Mouse (Mus musculus): ENCODE results near the gene Alg3. TPM values are rescaled to one million over a fixed set of nuclear protein-coding genes. Genes with fewer than 3 reads are reported as not detected.

Alg3 gene
- 20.7 and 22.9 TPM in 2 replicates for polyA plus RNA-seq (2015; fragmentation: Nextera tagmentation; extraction: Ambion mirVana)

- Histone ChIP-seq H3K36me3 (replicated peaks) (peaks cover 13% of the 10 kb centered on the region), H3K9me3 (replicated peaks) (no peaks in the 10 kb centered on the region), H3K4me3 (replicated peaks) (peak within 1 kb of the TSS; percentile 83), H3K9ac (peak within 1 kb of the TSS; percentile 74), H3K4me2 (peak within 1 kb of the TSS; percentile 93), H3K27ac (replicated peaks) (peak within 1 kb of the TSS; percentile 77), H3K27me3 (no peaks in the 10 kb centered on the region), H3K4me1 (replicated peaks) (peaks cover 39% of the 10 kb centered on the region)
- peak; percentile 96 for ATAC-seq (ENCODE audit: insufficient read depth)
- WGBS (ENCODE audit: insufficient replicate concordance): 2% methylated on average over 41 of the region's 41 CpGs
These were observed at the start of gene Alg3, which contains the start of the genes Eef1akmt4 and Gm49333 for GRCm38 (mm10) chr16:20611357-20612227. Gene Alg3, minus strand, starts transcription at chr16:20611735. Gene Eef1akmt4, plus strand, starts transcription at chr16:20611593. Gene Gm49333, plus strand, starts transcription at chr16:20611610.

GRCm38 (mm10) chr16:20657661-20658060 is 46.1 kb upstream of the Alg3 start:
- no peak overlapping the region for H3K4me3 ChIP-seq (replicated peaks)
- no peak overlapping the region for H3K4me2 ChIP-seq
- 78% methylated on average over 4 of the region's 4 CpGs for WGBS (ENCODE audit: insufficient replicate concordance)
- H3K9me3 ChIP-seq (replicated peaks): no peaks in the 10 kb centered on the region
- H3K36me3 ChIP-seq (replicated peaks): peaks cover 94% of the 10 kb centered on the region
- ATAC-seq (ENCODE audit: insufficient read depth): no peak
- no peaks in the 10 kb centered on the region for H3K27me3 ChIP-seq
- peaks cover 8% of the 10 kb centered on the region for H3K4me1 ChIP-seq (replicated peaks)
- H3K9ac ChIP-seq: no peak overlapping the region
- H3K27ac ChIP-seq (replicated peaks): no peak overlapping the region

DNA sequence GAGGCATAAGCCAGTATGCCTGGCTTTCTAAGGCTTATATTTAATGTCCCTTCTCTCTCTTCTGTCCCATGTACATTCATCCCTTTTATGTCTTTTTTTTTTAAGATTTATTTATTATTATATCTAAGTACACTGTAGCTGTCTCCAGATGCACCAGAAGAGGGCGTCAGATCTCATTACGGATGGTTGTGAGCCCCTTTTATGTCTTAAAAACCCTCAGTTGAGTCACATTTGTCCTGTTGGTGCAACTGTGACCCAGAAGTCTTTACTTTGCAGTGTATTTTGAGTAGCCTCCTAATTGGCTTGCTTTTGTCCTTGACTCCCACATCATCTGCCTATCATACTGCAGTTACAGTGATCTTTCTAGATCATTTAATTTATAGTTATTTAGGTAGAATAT is 41.8 kb upstream of the Alg3 start:
- Histone ChIP-seq H3K4me1 (replicated peaks) (peaks cover 20% of the 10 kb centered on the region), H3K4me2 (peak overlapping the region; percentile 79; the same call in 1 of the 2 replicates), H3K27ac (replicated peaks) (no peak overlapping the region), H3K36me3 (replicated peaks) (peaks cover 52% of the 10 kb centered on the region), H3K27me3 (no peaks in the 10 kb centered on the region), H3K9me3 (replicated peaks) (no peaks in the 10 kb centered on the region), H3K4me3 (replicated peaks) (peak overlapping the region; percentile 79; the same call in 1 of the 2 replicates), H3K9ac (no peak overlapping the region)
- ATAC-seq (ENCODE audit: insufficient read depth): no peak
- 39% methylated on average over 2 of the region's 2 CpGs for WGBS (ENCODE audit: insufficient replicate concordance)

DNA sequence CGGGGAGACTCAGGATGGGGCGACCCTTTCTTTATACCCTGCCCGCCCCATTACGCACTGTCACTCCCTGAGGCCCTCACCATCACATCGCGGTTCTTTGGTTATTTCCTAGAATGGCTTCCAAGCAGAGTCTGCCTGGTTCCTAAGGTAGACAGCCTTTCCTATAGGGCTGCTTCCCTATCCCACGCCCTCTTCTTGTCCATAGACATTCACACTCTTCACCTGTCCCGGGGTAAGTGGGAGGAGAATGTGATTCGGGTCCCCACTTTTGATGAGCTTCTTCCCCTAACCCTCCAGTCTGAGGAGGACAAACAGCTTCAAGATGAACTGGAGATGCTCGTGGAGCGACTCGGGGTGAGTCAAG is 40.4 kb upstream of the Alg3 start:
- 8% methylated on average over 12 of the region's 12 CpGs for WGBS (ENCODE audit: insufficient replicate concordance)
- ATAC-seq (ENCODE audit: insufficient read depth): peak; percentile 52

DNA sequence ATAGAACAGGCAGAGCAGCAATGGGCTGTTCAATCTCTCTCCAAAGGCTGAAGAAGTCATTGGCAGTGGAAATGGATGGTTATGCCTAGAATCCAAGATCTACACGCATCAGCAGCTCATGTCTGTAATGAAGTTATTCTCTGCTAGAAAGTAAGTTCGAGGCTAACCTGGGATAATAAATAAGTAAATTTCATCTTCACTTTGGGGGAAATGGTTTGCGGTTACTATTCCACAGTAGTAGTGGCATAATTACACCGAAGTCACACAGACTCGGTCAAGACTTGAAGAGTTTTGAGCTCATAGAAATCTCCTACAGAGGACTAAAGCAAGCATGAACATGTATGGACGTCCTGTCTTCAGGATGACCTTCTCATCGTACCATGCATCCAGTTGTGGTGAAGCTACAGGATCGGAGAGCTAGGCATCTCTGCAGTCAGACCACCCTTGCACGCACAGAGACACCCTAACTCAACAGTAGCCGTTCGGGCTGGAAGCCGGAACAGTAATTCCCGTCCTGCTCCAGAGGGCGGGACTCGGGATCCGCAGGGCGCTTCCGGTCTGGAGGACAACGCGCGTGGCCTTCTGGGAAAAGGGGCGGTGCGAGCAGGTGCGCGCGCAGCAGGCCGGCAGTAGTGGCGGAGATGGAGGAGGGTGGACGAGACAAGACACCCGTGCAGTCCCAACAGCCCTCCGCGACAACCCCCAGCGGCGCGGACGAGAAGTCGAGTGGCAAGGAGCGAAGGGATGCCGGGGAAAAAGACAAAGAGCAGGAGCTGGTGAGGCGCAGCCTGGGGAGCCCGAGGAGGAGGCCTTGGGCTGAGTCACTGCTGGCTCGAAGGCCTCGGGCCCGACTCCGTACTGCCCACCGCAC is 39.8 kb upstream of the Alg3 start, which contains the start of gene Psmd2:
TSS of gene Psmd2 (plus strand) at position 577 of the 871 bp plus-strand sequence.
- H3K4me3 ChIP-seq (replicated peaks): peak within 1 kb of the TSS; percentile 79
- H3K9ac ChIP-seq: peak within 1 kb of the TSS; percentile 79
- peak within 1 kb of the TSS; percentile 70 for H3K27ac ChIP-seq (replicated peaks)
- H3K36me3 ChIP-seq (replicated peaks): peaks cover 32% of the 10 kb centered on the region
- WGBS (ENCODE audit: insufficient replicate concordance): under 1% methylated on average over 46 of the region's 46 CpGs
- H3K9me3 ChIP-seq (replicated peaks): no peaks in the 10 kb centered on the region
- ATAC-seq (ENCODE audit: insufficient read depth): peak; percentile 92
- H3K4me1 ChIP-seq (replicated peaks): peaks cover 20% of the 10 kb centered on the region
- H3K27me3 ChIP-seq: no peaks in the 10 kb centered on the region
- peak within 1 kb of the TSS; percentile 79 for H3K4me2 ChIP-seq

More for the DNA sequence above, 40.4 kb upstream of the Alg3 start:
- peak overlapping the region; percentile 79 for H3K4me3 ChIP-seq (replicated peaks)
- H3K27me3 ChIP-seq: no peaks in the 10 kb centered on the region
- peak overlapping the region; percentile 79 for H3K9ac ChIP-seq
- H3K36me3 ChIP-seq (replicated peaks): peaks cover 38% of the 10 kb centered on the region
- H3K4me2 ChIP-seq: peak overlapping the region; percentile 79
- H3K9me3 ChIP-seq (replicated peaks): no peaks in the 10 kb centered on the region
- H3K27ac ChIP-seq (replicated peaks): peak overlapping the region; percentile 70
- peaks cover 20% of the 10 kb centered on the region for H3K4me1 ChIP-seq (replicated peaks)

DNA sequence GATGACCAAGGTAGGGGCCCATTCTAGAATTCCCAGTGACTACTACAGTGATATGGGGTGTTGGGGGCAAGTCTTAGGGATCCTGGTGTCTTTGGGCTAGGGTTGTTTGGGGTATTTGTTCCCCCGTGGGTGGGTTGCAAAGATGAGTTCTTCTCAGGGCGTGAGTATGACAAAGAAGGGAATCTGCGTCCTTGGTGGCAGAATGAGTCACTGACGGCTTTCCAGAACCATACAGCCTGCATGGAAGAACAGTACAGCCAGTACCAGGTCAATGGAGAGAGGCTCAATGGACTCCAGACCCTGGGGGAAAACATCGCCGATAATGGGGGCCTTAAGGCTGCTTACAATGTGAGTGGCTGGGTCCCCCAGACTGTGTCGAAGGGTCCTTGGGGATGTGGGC is 32.4 kb upstream of the Alg3 start:
- Histone ChIP-seq H3K9ac (no peak overlapping the region), H3K9me3 (replicated peaks) (no peaks in the 10 kb centered on the region), H3K4me1 (replicated peaks) (no peaks in the 10 kb centered on the region; the same call in 1 of the 2 replicates), H3K36me3 (replicated peaks) (no peaks in the 10 kb centered on the region), H3K4me2 (no peak overlapping the region), H3K27ac (replicated peaks) (no peak overlapping the region), H3K27me3 (peaks cover 33% of the 10 kb centered on the region), H3K4me3 (replicated peaks) (no peak overlapping the region)
- ATAC-seq (ENCODE audit: insufficient read depth): no peak
- 64% methylated on average over 7 of the region's 7 CpGs for WGBS (ENCODE audit: insufficient replicate concordance)

GRCm38 (mm10) chr16:20642161-20642560 is 30.6 kb upstream of the Alg3 start:
- Histone ChIP-seq H3K9ac (no peak overlapping the region), H3K27ac (replicated peaks) (no peak overlapping the region), H3K36me3 (replicated peaks) (no peaks in the 10 kb centered on the region), H3K4me2 (no peak overlapping the region), H3K9me3 (replicated peaks) (no peaks in the 10 kb centered on the region), H3K27me3 (peaks cover 33% of the 10 kb centered on the region), H3K4me3 (replicated peaks) (no peak overlapping the region), H3K4me1 (replicated peaks) (no peaks in the 10 kb centered on the region; the same call in 1 of the 2 replicates)
- 3% methylated on average over 8 of the region's 8 CpGs for WGBS (ENCODE audit: insufficient replicate concordance)
- ATAC-seq (ENCODE audit: insufficient read depth): no peak

DNA sequence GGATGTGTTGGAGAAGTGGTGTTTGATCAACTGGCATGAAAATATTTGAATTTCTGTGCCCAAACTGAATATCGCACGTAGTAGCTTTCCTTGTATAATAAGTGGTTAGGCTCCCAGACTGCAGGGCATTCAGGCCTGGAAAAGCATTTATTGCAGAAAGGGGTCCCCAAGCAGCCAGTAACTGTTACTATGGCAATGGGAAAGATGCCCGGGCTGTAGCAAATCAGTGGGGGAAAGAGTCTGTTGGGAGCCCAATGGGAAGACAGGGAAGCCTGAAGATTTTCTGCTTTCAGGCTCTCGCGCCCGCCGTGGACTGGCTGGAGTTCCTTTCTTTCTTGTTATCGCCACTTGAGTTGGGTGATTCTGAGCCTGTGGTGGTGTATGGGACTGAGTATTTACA is 26.8 kb upstream of the Alg3 start:
- 73% methylated on average over 8 of the region's 8 CpGs for WGBS (ENCODE audit: insufficient replicate concordance)

DNA sequence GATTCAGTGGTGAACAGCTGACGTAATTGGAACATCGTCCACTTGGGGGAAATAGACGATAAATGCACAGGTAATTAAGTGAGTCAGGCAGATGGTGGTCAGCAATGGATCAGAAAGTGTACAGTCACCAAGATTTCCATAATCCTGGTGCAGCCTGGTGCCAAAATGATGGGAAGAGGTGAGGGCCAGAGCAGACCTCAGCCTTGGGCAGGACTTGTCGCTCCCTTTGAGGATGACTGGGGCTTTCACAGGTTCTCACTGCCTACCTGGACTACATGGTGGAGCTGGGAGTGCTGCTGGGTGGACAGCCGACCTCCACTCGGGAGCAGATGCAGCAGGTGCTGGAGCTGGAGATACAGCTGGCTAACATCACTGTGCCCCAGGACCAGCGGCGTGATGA is 25.9 kb upstream of the Alg3 start:
- WGBS (ENCODE audit: insufficient replicate concordance): 51% methylated on average over 8 of the region's 8 CpGs
- H3K36me3 ChIP-seq (replicated peaks): no peaks in the 10 kb centered on the region
- no peaks in the 10 kb centered on the region; the same call in 1 of the 2 replicates for H3K4me1 ChIP-seq (replicated peaks)
- no peaks in the 10 kb centered on the region for H3K9me3 ChIP-seq (replicated peaks)
- peaks cover 25% of the 10 kb centered on the region for H3K27me3 ChIP-seq
- no peak overlapping the region for H3K4me2 ChIP-seq
- H3K9ac ChIP-seq: no peak overlapping the region
- H3K27ac ChIP-seq (replicated peaks): no peak overlapping the region
- ATAC-seq (ENCODE audit: insufficient read depth): no peak
- H3K4me3 ChIP-seq (replicated peaks): no peak overlapping the region

More for the DNA sequence above, 26.8 kb upstream of the Alg3 start:
- Histone ChIP-seq H3K9me3 (replicated peaks) (no peaks in the 10 kb centered on the region), H3K27me3 (peaks cover 24% of the 10 kb centered on the region), H3K27ac (replicated peaks) (no peak overlapping the region), H3K4me1 (replicated peaks) (no peaks in the 10 kb centered on the region; the same call in 1 of the 2 replicates), H3K9ac (no peak overlapping the region), H3K4me2 (no peak overlapping the region), H3K4me3 (replicated peaks) (no peak overlapping the region), H3K36me3 (replicated peaks) (no peaks in the 10 kb centered on the region)
- no peak for ATAC-seq (ENCODE audit: insufficient read depth)

DNA sequence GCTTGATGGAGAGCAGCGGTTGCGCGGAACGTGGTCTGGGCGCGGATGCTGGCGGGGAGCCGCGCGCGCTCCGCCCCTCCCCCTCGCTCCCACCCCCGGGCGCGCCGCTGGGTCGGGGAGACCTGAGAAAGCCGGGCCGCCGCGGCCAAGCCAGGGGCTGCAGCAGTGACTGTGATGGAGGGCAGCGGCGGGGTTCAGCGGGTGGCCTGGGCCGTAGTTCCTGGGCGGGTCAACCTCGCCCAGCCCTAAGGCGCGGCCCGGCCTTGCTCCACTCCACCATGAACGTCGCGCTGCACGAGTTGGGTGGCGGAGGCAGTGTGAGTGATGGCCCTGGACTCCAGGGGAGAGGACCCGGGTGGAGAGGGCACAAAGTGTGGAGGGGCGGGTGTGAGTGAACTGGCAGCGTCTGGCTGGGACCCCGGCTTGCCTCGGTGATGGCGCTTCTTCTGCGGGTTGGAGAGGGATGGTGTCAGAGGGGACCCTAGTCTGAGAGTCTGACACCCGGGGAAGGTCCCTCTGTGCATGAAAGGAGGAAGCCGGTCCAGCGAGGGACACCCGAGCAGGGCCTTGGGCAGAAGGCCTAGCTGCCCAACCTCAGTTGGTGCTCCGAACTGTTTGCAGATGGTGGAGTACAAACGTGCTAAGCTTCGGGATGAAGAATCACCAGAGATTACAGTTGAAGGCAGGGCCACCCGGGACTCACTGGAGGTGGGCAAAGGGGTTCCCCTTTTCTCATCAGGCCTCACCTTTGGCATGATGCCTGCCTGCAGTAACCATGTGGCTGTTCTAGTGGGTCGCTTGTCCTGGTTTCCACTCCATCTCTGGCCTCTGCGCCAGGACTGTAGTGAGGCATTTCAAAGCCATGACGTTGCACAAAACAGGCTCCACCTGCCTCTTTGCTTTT is 18.4 kb upstream of the Alg3 start, which contains the start of gene Ece2:
TSS of gene Ece2 (plus strand) at position 98 of the 904 bp plus-strand sequence.
- Histone ChIP-seq H3K9ac (no peak within 1 kb of the TSS), H3K9me3 (replicated peaks) (no peaks in the 10 kb centered on the region), H3K4me2 (peak within 1 kb of the TSS; percentile 65), H3K36me3 (replicated peaks) (no peaks in the 10 kb centered on the region), H3K27me3 (peaks cover 76% of the 10 kb centered on the region), H3K4me3 (replicated peaks) (peak within 1 kb of the TSS; percentile 46), H3K27ac (replicated peaks) (no peak within 1 kb of the TSS), H3K4me1 (replicated peaks) (no peaks in the 10 kb centered on the region)
- no peak for ATAC-seq (ENCODE audit: insufficient read depth)
- 9% methylated on average over 53 of the region's 54 CpGs for WGBS (ENCODE audit: insufficient replicate concordance)
